Mouse (Mus musculus): Measurements from ENCODE around the gene Akp3.

The Akp3 gene

GRCm38 (mm10) chr1:87124673-87125072 is at the start of gene Akp3:
TSS of gene Akp3 (plus strand) at chr1:87124973.
- no peak for DNase-seq

DNA sequence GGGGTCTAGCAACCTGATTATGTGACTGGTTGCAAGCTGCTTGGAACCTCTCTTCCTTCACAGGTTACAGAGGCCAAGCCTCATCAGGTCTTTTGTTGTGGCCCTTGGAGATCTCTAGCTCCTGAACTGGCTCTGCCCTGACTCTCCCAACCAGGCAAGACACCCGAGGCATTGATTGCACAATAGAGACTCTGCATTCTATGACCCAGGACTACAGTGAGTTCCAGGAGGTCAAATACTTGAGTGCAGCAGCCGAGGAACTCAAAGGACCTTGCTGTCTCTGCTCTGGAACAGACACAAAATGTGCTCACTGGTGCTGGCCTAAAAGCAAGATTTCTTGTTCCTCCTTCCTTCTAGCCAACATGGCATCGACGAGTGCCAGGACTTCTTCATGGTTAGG is 38.6 kb upstream of the Akp3 start:
- DNase-seq: no peak

DNA sequence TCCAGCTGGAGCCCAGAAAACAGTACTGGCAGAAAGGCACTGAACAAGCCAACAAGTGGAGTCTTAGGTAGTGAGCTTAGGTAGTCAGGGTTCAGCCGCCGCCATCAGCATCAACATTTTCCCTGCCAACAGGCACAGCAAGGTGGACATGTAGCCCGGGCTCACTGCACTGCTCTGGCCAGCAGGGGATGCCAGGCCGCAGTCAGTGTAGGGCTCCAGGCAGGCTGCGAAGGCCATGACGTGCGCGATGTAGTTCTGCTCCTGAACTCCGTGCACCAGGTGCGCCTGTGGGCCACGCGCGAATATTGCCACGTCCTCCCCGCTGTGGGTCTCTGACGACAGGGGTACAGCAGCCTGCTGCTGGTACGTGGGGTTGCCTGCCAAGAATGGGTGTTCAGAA is 37.8 kb upstream of the Akp3 start:
- no peak for DNase-seq

- DNase-seq: no peak
Measured at GRCm38 (mm10) chr1:87089251-87089650, 35.5 kb upstream of the Akp3 start.

DNA sequence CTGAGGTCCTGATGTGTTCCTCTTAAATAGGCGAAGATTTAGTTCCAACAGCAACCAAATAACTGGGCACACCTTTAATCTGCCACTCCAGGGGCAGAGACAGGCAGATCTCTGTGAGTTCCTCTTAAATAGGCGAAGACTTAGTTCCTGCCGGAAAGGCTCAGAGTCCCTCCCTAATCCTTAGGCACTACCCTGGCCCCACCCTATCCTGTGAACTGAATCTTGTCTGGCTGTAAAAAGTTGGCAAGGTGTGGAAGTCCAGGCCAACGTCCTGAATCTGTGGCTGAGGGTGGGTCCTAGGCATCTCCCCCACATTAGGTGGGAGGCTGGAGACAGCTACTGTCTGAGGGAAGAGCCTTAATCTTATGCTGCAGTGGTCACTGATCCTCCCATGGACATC is 34.9 kb upstream of the Akp3 start, which contains the start of gene Alppl2:
Gene Alppl2 (minus strand): TSS at position 101 of the 400 bp plus-strand sequence.
- DNase-seq: no peak

DNA sequence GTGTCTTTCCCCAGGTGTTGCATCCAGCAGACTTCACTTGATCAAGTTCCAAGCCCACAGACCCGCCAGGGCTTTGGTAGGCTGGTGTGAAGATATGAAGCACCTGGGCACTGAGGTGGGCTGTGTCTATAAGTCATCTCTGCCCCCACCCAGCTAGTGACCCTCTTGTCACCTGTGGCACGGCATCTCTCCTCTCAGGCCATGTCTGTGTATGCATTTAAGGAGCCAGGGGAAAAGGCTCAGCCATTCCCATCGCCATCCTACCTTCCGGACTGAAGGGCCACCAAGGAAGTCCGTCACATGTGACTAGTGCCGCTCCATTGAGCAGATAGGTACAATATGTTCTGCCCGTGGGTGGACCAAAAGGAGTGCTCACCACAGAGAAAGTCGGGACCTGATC is 29.1 kb upstream of the Akp3 start:
- DNase-seq: no peak

DNA sequence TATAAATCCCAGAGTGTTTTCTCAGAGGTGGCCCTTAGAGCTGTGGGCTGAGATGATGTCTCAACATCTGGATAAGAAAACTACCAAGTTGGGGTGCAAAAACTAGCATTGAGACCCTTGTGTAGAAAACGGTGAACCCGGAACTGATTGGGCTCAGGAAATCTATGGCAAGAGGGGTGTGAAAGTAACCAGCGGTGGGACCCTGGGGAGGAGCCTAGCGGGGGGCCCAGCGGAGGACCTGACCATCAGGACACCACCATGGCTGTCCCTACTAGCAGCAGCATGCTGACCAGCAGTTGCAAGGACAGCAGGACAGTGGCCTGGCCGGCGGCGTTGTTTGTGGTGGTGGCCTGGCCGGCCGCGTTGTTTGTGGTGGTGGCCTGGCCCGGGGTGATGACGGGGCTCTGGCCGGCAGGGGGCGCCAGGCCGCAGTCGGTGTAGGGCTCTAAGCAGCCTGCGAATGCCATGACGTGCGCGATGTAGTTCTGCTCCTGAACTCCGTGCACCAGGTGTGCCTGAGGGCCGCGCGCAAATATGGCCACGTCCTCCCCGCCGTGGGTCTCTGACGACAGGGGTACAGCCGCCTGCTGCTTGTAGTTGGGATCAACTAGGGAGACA is 26.3 kb upstream of the Akp3 start:
- no peak for DNase-seq

DNA sequence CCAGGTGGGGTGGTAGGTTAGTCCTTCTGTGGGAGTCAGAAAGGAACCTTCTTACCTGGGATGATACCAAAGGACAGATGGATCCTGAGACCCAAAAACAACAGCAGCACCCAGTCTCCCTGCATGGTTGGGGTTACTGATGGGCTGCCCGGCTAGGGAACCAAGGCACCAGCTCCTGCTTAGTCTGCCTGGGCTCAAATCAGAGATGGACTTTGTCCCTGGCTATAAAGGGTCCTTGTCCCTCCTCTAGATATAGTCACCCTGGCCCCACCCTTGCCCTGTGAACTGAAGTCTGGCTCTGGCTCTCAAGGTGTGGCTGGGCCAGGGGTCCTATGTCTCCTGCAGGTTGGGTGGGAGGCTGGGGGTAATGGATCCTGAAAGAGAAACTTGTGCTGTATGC is 23.4 kb upstream of the Akp3 start, which contains the start of gene Alpi:
Gene Alpi (minus strand): TSS at position 196 of the 400 bp plus-strand sequence.
- no peak for DNase-seq

GRCm38 (mm10) chr1:87102114-87102513 is 22.7 kb upstream of the Akp3 start:
- no peak for DNase-seq

DNA sequence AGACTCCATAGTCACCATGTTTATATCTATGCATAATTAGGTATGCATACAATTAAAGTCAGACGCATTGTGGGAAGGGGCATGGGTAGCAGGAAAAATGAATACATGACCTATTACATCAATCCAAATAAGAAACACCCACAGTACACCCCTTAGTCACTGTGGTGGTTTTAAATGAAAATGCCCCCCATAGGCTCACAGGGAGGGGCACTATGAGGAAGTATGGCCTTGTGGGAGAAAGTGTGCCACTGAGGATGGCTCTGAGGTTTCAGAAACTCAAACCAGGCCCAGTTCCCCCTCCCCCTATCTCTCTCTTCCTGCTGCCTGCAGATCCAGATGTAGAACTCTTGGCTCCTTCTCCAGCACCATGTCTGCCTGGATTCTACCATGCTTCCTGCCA is 20.8 kb upstream of the Akp3 start:
- DNase-seq: no peak

- DNase-seq: no peak
Measured at GRCm38 (mm10) chr1:87106536-87106935, 18.2 kb upstream of the Akp3 start.

DNA sequence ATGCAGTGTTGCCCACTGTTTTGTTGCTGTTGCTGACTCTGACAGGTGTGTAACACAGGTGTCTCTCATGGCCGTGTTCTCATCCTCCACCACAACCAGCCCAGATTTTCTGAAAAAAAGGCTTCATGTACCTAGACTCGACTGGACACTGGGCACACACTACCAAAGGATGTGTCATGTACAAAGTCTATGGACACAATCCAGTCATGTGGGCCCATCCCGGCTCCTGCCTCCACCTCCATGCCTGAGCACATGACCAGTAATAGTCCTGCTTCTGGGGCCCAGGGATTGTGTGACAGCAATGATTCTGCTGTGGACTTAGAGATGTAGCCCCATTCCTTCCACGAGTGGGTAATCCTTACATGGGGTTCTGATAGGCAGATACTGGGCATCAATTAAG is 16.2 kb upstream of the Akp3 start:
- DNase-seq: no peak

GRCm38 (mm10) chr1:87111719-87112354 is 12.9 kb upstream of the Akp3 start:
- no peak for DNase-seq

DNA sequence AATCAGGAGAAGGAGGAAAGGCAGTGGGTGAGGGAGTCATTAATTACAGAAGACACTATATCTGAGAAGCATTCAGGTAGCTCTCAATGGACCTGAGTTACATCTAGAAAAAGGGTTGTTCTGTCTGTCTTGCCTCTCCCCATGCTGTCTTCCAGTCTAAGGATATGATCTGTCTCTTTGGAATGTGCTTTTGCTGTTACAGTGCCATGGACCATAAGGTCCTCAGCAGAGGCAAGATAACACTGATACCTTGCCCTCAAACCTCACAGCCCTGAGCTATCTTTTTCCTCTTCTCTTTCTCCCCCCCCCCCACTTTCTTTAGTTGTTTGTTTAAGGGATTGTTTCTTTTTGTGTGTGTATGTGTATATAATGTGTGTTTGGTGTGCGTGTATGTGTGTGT is 10.0 kb upstream of the Akp3 start:
- no peak for DNase-seq

DNA sequence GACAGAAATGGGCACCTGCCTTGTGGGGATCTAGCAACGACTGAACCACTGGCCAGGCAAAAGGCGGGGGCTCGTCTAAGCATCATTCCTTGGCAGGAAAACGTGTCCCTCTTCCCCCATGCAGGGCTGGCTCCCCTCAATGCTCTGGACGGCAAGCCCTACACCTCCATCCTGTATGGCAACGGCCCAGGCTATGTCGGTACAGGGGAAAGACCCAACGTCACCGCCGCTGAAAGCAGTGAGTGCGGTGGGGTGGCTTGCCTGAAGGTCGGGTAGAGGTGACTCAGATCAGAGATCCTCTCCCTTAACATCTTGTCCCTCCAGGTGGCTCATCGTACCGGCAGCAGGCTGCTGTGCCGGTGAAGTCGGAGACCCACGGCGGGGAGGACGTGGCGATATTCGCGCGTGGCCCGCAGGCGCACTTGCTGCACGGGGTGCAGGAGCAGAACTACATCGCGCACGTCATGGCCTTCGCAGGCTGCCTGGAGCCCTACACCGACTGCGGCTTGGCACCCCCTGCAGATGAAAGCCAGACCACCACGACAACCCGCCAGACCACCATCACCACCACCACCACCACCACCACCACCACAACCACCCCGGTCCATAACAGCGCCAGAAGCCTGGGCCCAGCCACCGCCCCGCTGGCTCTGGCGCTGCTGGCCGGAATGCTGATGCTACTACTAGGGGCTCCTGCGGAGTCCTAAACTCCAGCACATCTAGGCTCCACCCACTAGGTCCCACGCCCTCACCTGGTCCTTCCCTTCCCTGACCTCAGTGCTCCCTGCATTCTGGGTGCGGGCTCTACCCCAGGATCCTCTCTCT is 2.6 kb downstream of the Akp3 start:
- peak; percentile 26 for DNase-seq

- DNase-seq: no peak
Measured at GRCm38 (mm10) chr1:87131803-87132202, 7.0 kb downstream of the Akp3 start.

DNA sequence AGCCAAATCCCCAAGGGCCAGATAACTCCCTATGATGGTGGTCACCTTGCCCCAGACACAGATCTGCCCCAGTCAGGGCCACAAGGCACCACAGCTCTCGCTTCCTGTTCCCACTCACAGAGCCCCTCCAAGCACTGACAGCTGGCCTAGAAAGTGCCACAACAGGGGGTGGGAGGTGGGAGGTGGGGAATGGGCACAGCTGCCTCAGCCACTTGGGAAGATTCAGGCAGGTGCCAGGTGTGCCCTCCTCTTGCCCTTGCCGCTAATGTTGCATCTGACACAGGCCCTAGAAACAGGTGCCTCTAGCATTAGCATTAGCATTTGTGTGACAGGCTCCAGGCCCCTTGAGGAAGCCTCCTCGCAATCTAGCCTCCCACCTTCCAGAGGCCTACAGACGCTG is 16.8 kb downstream of the Akp3 start:
- no peak for DNase-seq

- no peak for DNase-seq
Measured at GRCm38 (mm10) chr1:87142456-87142855, 17.7 kb downstream of the Akp3 start.

DNA sequence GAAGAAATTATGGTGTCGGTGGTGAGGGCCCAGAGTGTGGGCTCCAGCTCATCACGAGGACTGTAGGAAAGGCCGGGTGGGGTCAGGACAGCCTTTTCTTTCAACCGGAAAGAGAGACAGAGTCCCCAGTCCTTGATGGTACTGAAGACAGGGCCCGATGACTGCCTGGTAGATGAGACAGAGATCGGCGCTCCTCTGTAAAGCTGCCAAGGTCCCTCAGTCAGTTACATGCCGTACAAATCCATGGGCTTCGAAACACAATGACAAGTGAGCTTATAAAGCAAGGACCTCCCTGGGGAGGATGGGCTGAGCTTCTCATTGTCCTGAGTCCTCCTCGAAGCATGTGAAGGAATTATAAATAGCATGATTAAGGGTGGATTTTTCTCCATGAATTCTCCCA is 18.4 kb downstream of the Akp3 start:
- DNase-seq: no peak

DNA sequence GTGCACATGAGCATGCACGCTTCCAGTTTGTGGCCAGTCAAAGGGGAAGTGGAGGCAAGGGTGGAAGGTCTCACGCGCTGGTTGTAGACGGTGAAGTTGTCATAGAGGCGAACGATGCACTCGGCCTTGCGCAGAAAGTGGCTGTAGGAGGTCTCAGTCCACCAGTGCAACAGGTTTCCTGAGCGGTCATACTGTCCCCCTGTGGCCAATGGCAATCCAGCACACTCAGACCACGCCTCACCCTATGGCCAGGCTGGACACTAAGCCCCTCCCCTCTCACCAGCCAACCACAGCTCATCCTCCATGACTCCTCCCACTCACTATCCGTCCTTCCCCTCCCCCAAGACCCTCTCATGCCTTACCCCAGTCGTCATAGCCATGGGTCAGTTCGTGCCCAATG is 24.6 kb downstream of the Akp3 start:
- no peak for DNase-seq

GRCm38 (mm10) chr1:87151286-87151685 is 26.5 kb downstream of the Akp3 start:
- DNase-seq: no peak

- no peak for DNase-seq
Measured at GRCm38 (mm10) chr1:87153776-87154500, 29.2 kb downstream of the Akp3 start.

- no peak for DNase-seq
Measured at GRCm38 (mm10) chr1:87154501-87155120, 29.8 kb downstream of the Akp3 start.
